Mouse (Mus musculus) testis, adult 10 weeks (tissue): ENCODE results near the gene Hist2h2ac. TPM values are rescaled to one million over a fixed set of nuclear protein-coding genes. Genes with fewer than 3 reads are reported as not detected.

Experiments
- polyA plus RNA-seq: library from polyadenylated mRNA; stranded (reverse); fragments of 350-450 nt; fragmentation: Illumina TruSeq; extraction: RNeasy Lipid Tissue Mini Kit (QIAGEN cat#74804); gene quantifications from one replicate; pipeline ENCODE4 v1.2.3, GENCODE M21; 2014; ENCODE audit warnings: low read depth, low replicate concordance

Gene Hist2h2ac
- polyA plus RNA-seq, 1 experiment from 2014 or later, result not detected

Other genes with a start within 250 kb of the Hist2h2ac start
- 8.6 TPM for gene Plekho1, start 224.9 kb downstream of the Hist2h2ac start, polyA plus RNA-seq
- 15.0 TPM for gene Vps45, start 162.4 kb downstream of the Hist2h2ac start, polyA plus RNA-seq
- 27.4 TPM for gene Otud7b, start 116.4 kb downstream of the Hist2h2ac start, polyA plus RNA-seq
- 0.57 TPM for gene Mtmr11, start 58.9 kb downstream of the Hist2h2ac start, polyA plus RNA-seq
- gene Sf3b4, start 48.5 kb downstream of the Hist2h2ac start, polyA plus RNA-seq, result 27.1 TPM
- 0.14 TPM for gene Sv2a, start 39.7 kb downstream of the Hist2h2ac start, polyA plus RNA-seq
- 3.8 TPM for gene Bola1, start 1.2 kb downstream of the Hist2h2ac start, polyA plus RNA-seq
- not detected for gene Hist2h2ab, start 1.0 kb downstream of the Hist2h2ac start, polyA plus RNA-seq
- gene Hist2h2be, start 239 bp upstream of the Hist2h2ac start, polyA plus RNA-seq, result 20.2 TPM
- 2.0 TPM for gene Hist2h3c2, start 18.2 kb upstream of the Hist2h2ac start, polyA plus RNA-seq
- not detected for gene Hist2h2aa2, start 19.4 kb upstream of the Hist2h2ac start, polyA plus RNA-seq
- gene Hist2h2aa1, start 24.6 kb upstream of the Hist2h2ac start, polyA plus RNA-seq, result not detected
- gene Hist2h3c1, start 25.8 kb upstream of the Hist2h2ac start, polyA plus RNA-seq, result 12.5 TPM
- not detected for gene Hist2h4, start 42.4 kb upstream of the Hist2h2ac start, polyA plus RNA-seq
- not detected for gene Hist2h3b, start 47.8 kb upstream of the Hist2h2ac start, polyA plus RNA-seq
- gene Hist2h2bb, start 48.9 kb upstream of the Hist2h2ac start, polyA plus RNA-seq, result not detected
- 0.39 TPM for gene Fcgr1, start 73.1 kb upstream of the Hist2h2ac start, polyA plus RNA-seq
- 3.0 TPM for gene BC107364, start 231.4 kb upstream of the Hist2h2ac start, polyA plus RNA-seq